15 mouse cellular contexts compared by ENCODE assay signal in the genomic region with DNA sequence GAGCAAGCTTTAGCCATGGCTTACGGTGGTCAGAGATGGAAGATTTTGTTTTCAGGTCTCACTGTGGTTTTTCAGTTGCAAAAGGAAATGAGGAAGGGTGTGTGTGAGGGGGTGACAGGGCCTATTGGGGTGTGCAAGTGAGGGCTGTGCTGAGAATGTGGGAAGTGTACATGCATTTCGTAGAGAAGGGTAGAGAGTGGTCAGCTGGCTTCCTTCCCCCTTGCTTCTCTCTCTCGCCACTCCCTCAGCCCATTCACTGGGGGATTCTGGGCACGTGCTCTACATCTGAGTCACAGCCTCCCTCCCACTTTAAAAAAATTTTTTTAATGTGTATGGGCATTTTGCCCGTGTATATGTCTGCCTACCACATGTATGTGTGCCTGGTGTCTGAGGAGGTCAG. TPM values are rescaled to one million over a fixed set of nuclear protein-coding genes. Genes with fewer than 3 reads are reported as not detected.
DNase-seq lines count a peak whose midpoint lies in the region; ATAC-seq and TF ChIP-seq lines count a peak whose summit lies in the region.
"Had no signal": no experiment of that assay in that cellular context is flagged by ENCODE, and none has a peak within 500 bp of the region (broad histone marks: within the 10 kb centered on the region; RNA-seq: fewer than 3 reads in every experiment).

No protein-coding gene starts in this region.

- H3K4me2 ChIP-seq in lung, embryonic 14.5 days: no peak overlapping the region
- no peak overlapping the region for H3K4me2 ChIP-seq in midbrain, embryonic 14.5 days (ENCODE audit: low read length)
- H3K4me2 ChIP-seq: intestine, embryonic 15.5 days had no signal

- no peaks in the 10 kb centered on the region for H3K79me2 ChIP-seq in MEL (ENCODE audit: control insufficient read depth, insufficient read depth, low read length, poor library complexity)

- 41% methylated on average over 5 of the region's 5 CpGs for WGBS in lung, embryonic 14.5 days
- 74% methylated on average over 5 of the region's 5 CpGs for WGBS in midbrain, embryonic 14.5 days

- H3K36me3 ChIP-seq in lung, embryonic 14.5 days (ENCODE audit: insufficient read depth): no peaks in the 10 kb centered on the region
- H3K36me3 ChIP-seq in MEL (ENCODE audit: control insufficient read depth in 1 of 2, insufficient read depth in 2 of 2, low read length in 2 of 2): peaks cover 0 to 6% of the 10 kb centered on the region in 2 experiments; a peak in 2 of 4 replicates
- H3K36me3 ChIP-seq in midbrain, embryonic 14.5 days (ENCODE audit: control insufficient read depth, insufficient read depth, low read length): 0 out of 2 replicates have a peak, but pooled peaks cover 2% of the 10 kb centered on the region
- H3K36me3 ChIP-seq: intestine, embryonic 15.5 days had no signal

- TF ChIP-seq POLR2A in MEL (IDR thresholded peaks at IDR 0.05; ENCODE audit: control insufficient read depth in 1 of 2, insufficient read depth in 1 of 2, low read depth in 1 of 2, low read length in 2 of 2, poor library complexity in 1 of 2): peak; percentile 31 to 35; a peak in 1 of 4 replicates

- no peaks in the 10 kb centered on the region for H3K4me1 ChIP-seq in lung, embryonic 14.5 days (ENCODE audit: insufficient read depth)
- H3K4me1 ChIP-seq in MEL (ENCODE audit: control insufficient read depth in 1 of 2, insufficient read depth in 2 of 2, low read length in 2 of 2): peaks cover 8 to 10% of the 10 kb centered on the region in 2 experiments
- no peaks in the 10 kb centered on the region for H3K4me1 ChIP-seq in midbrain, embryonic 14.5 days (ENCODE audit: control insufficient read depth, insufficient read depth, low read length)
- H3K4me1 ChIP-seq: intestine, embryonic 15.5 days had no signal

- ATAC-seq in lung, embryonic 14.5 days (ENCODE audit: insufficient read depth): 0 out of 2 replicates have a peak, but pooled peaks have one; percentile 32
- peak; percentile 88 to 91 for ATAC-seq in hematopoietic stem cell, adult 5-6 weeks (replicated peaks in 1 of 2; ENCODE audit: insufficient read depth in 1 of 2, low FRiP score in 2 of 2, low TSS enrichment in 1 of 2, low read depth in 1 of 2, poor library complexity in 2 of 2, severe bottlenecking in 2 of 2)
- peak; percentile 81 for ATAC-seq in neutrophil, adult 5-6 weeks (ENCODE audit: extremely low read depth, insufficient number of reproducible peaks, low FRiP score, poor library complexity, severe bottlenecking)
- no peak for ATAC-seq in CD4-positive, CD25-positive, alpha-beta regulatory T cell, adult 4 months
- no peak for ATAC-seq in midbrain, embryonic 14.5 days (ENCODE audit: low FRiP score, low TSS enrichment)
- ATAC-seq: intestine, embryonic 15.5 days; midbrain, embryonic 16.5 days; Patski had no signal

- no peak for TF ChIP-seq RAD21 in MEL (IDR thresholded peaks at IDR 0.05; ENCODE audit: low read depth, low read length)

- peak; percentile 66 for DNase-seq in lung, embryonic 14.5 days
- no peak for DNase-seq in lung, postnatal 14 days
- DNase-seq in MEL (ENCODE audit: low read depth, low spot score): peak; percentile 80
- no peak for DNase-seq in midbrain, embryonic 14.5 days
- DNase-seq: adrenal gland, postnatal 25 days; cerebellum, postnatal 14 days had no signal

- TF ChIP-seq EP300 in MEL (IDR thresholded peaks at IDR 0.05; ENCODE audit: low read depth in 1 of 2, low read length in 2 of 2): peak; percentile 33 to 64; a peak in 3 of 4 replicates

- no peak overlapping the region for H3K4me3 ChIP-seq in lung, embryonic 14.5 days (ENCODE audit: low read depth, low read length)
- peak overlapping the region in 1 of 2 experiments; percentile 5; a peak in 1 of 4 replicates for H3K4me3 ChIP-seq in MEL (ENCODE audit: control insufficient read depth in 1 of 2, insufficient read depth in 1 of 2, low read depth in 2 of 2, low read length in 2 of 2)
- no peak overlapping the region for H3K4me3 ChIP-seq in midbrain, embryonic 14.5 days (replicated peaks; ENCODE audit: low read depth, low read length)
- H3K4me3 ChIP-seq: erythroblast, embryonic 14.5 days; intestine, embryonic 15.5 days had no signal

- no peak overlapping the region for H3K27ac ChIP-seq in lung, embryonic 14.5 days (ENCODE audit: low read depth)
- peak overlapping the region; percentile 75 for H3K27ac ChIP-seq in MEL (ENCODE audit: control insufficient read depth, low read depth, low read length)
- H3K27ac ChIP-seq in midbrain, embryonic 14.5 days (replicated peaks; ENCODE audit: low read depth, low read length): no peak overlapping the region
- H3K27ac ChIP-seq: intestine, embryonic 15.5 days had no signal

- H3K9ac ChIP-seq in lung, embryonic 14.5 days: no peak overlapping the region
- H3K9ac ChIP-seq in MEL (ENCODE audit: control insufficient read depth, low read depth, low read length, poor library complexity, severe bottlenecking): peak overlapping the region; percentile 40
- no peak overlapping the region for H3K9ac ChIP-seq in midbrain, embryonic 14.5 days (replicated peaks; ENCODE audit: low read length)
- H3K9ac ChIP-seq: intestine, embryonic 15.5 days had no signal

- H3K9me3 ChIP-seq in lung, embryonic 14.5 days (ENCODE audit: low read depth, low read length): no peaks in the 10 kb centered on the region
- H3K9me3 ChIP-seq in MEL (replicated peaks; ENCODE audit: insufficient read depth, low read length): no peaks in the 10 kb centered on the region
- H3K9me3 ChIP-seq in midbrain, embryonic 14.5 days (ENCODE audit: control insufficient read depth, low read length): no peaks in the 10 kb centered on the region
- H3K9me3 ChIP-seq: intestine, embryonic 15.5 days had no signal

- H3K27me3 ChIP-seq in lung, embryonic 14.5 days (ENCODE audit: insufficient read depth, low read length): no peaks in the 10 kb centered on the region
- H3K27me3 ChIP-seq in MEL (ENCODE audit: control insufficient read depth in 1 of 2, insufficient read depth in 2 of 2, low read length in 2 of 2): no peaks in the 10 kb centered on the region
- no peaks in the 10 kb centered on the region for H3K27me3 ChIP-seq in midbrain, embryonic 14.5 days (ENCODE audit: control insufficient read depth, insufficient read depth, low read length)
- H3K27me3 ChIP-seq: intestine, embryonic 15.5 days; Patski had no signal

- no peak for TF ChIP-seq CTCF in lung, embryonic 14.5 days (IDR thresholded peaks at IDR 0.05; ENCODE audit: low read depth)
- TF ChIP-seq CTCF in MEL (IDR thresholded peaks at IDR 0.05 in 2 of 3, conservative IDR thresholded peaks at IDR 0.05 in 1 of 3; ENCODE audit: control insufficient read depth in 1 of 3, insufficient read depth in 1 of 3, low read depth in 2 of 3, low read length in 3 of 3, poor library complexity in 1 of 3, severe bottlenecking in 1 of 3): no peak

RNA-seq across cellular contexts. Expression of a gene that starts 7.7 kb away (rescaled TPM):
- 2.1 and 2.9 TPM in 2 replicates for polyA plus RNA-seq in lung, embryonic 14.5 days (2014; fragmentation: Nextera tagmentation; extraction: Ambion mirVana)
- 0.46 and 0.92 TPM in 2 replicates for total RNA-seq in MEL (2012; rRNA removed)
- polyA plus RNA-seq in MEL (2012; ENCODE audit: insufficient read depth in 1 of 2, insufficient read length in 2 of 2, low read depth in 1 of 2, low replicate concordance in 2 of 2, missing spikeins in 1 of 2): under 1 TPM in 1 of 2 experiments, not detected in 1; 0.79 TPM
- total RNA-seq in hematopoietic stem cell, adult 5-6 weeks (2017): 61.8 and 106 TPM in 2 replicates
- 170 and 179 TPM in 2 replicates for total RNA-seq in neutrophil, adult 5-6 weeks (2017)
- polyA plus RNA-seq in CD4-positive, CD25-positive, alpha-beta regulatory T cell, adult 4 months (2017; shearing (Covaris generic)): 10 to 100 TPM in 1 of 2 experiments, 1 to 10 TPM in 1; 6.2 to 15.8 TPM
- polyA plus RNA-seq in midbrain, embryonic 14.5 days (2014; fragmentation: Nextera tagmentation; extraction: Ambion mirVana): 1.5 and 2.7 TPM in 2 replicates

RNA-seq across cellular contexts. Expression of a gene that starts 26.0 kb away (rescaled TPM):
- polyA plus RNA-seq in lung, embryonic 14.5 days (2014; fragmentation: Nextera tagmentation; extraction: Ambion mirVana): 324 and 338 TPM in 2 replicates
- 268 and 304 TPM in 2 replicates for total RNA-seq in MEL (2012; rRNA removed)
- 100 to 1,000 TPM in 1 of 2 experiments, not detected in 1; 424 TPM for polyA plus RNA-seq in MEL (2012; ENCODE audit: insufficient read depth in 1 of 2, insufficient read length in 2 of 2, low read depth in 1 of 2, low replicate concordance in 2 of 2, missing spikeins in 1 of 2)
- 131 and 189 TPM in 2 replicates for total RNA-seq in hematopoietic stem cell, adult 5-6 weeks (2017)
- total RNA-seq in neutrophil, adult 5-6 weeks (2017): 70.5 and 76.5 TPM in 2 replicates
- 100 to 1,000 TPM; 134 to 185 TPM for polyA plus RNA-seq in CD4-positive, CD25-positive, alpha-beta regulatory T cell, adult 4 months (2017; shearing (Covaris generic))
- 165 and 191 TPM in 2 replicates for polyA plus RNA-seq in midbrain, embryonic 14.5 days (2014; fragmentation: Nextera tagmentation; extraction: Ambion mirVana)

RNA-seq across cellular contexts. Expression of a gene that starts 32.2 kb away (rescaled TPM):
- 557 and 559 TPM in 2 replicates for polyA plus RNA-seq in lung, embryonic 14.5 days (2014; fragmentation: Nextera tagmentation; extraction: Ambion mirVana)
- 451 and 471 TPM in 2 replicates for total RNA-seq in MEL (2012; rRNA removed)
- 100 to 1,000 TPM; 167 to 515 TPM for polyA plus RNA-seq in MEL (2012; ENCODE audit: insufficient read depth in 1 of 2, insufficient read length in 2 of 2, low read depth in 1 of 2, low replicate concordance in 2 of 2, missing spikeins in 1 of 2)
- total RNA-seq in hematopoietic stem cell, adult 5-6 weeks (2017): 180 and 255 TPM in 2 replicates
- 196 and 215 TPM in 2 replicates for total RNA-seq in neutrophil, adult 5-6 weeks (2017)
- polyA plus RNA-seq in CD4-positive, CD25-positive, alpha-beta regulatory T cell, adult 4 months (2017; shearing (Covaris generic)): 10 to 100 TPM; 94.2 to 96.9 TPM
- polyA plus RNA-seq in midbrain, embryonic 14.5 days (2014; fragmentation: Nextera tagmentation; extraction: Ambion mirVana): 357 and 372 TPM in 2 replicates

RNA-seq across cellular contexts. Expression of a gene that starts 47.1 kb away (rescaled TPM):
- polyA plus RNA-seq in lung, embryonic 14.5 days (2014; fragmentation: Nextera tagmentation; extraction: Ambion mirVana): not detected in 2 replicates
- 0.07 TPM in 1 of 2 replicates, not detected in the other for total RNA-seq in MEL (2012; rRNA removed)
- under 1 TPM in 1 of 2 experiments, not detected in 1; 0.21 TPM for polyA plus RNA-seq in MEL (2012; ENCODE audit: insufficient read depth in 1 of 2, insufficient read length in 2 of 2, low read depth in 1 of 2, low replicate concordance in 2 of 2, missing spikeins in 1 of 2)
- total RNA-seq in hematopoietic stem cell, adult 5-6 weeks (2017): not detected in 2 replicates
- not detected in 2 replicates for total RNA-seq in neutrophil, adult 5-6 weeks (2017)
- under 1 TPM in 1 of 2 experiments, not detected in 1; 0.60 TPM for polyA plus RNA-seq in CD4-positive, CD25-positive, alpha-beta regulatory T cell, adult 4 months (2017; shearing (Covaris generic))
- 0.11 and 0.24 TPM in 2 replicates for polyA plus RNA-seq in midbrain, embryonic 14.5 days (2014; fragmentation: Nextera tagmentation; extraction: Ambion mirVana)
- total RNA-seq: adrenal gland, postnatal 25 days had no signal
- polyA plus RNA-seq: erythroblast, embryonic 14.5 days; heart, embryonic 14.5 days; stomach, embryonic 14.5 days had no signal

RNA-seq across cellular contexts. Expression of a gene that starts 54.9 kb away (rescaled TPM):
- polyA plus RNA-seq in lung, embryonic 14.5 days (2014; fragmentation: Nextera tagmentation; extraction: Ambion mirVana): 5.8 and 6.6 TPM in 2 replicates
- 3.5 and 4.4 TPM in 2 replicates for total RNA-seq in MEL (2012; rRNA removed)
- polyA plus RNA-seq in MEL (2012; ENCODE audit: insufficient read depth in 1 of 2, insufficient read length in 2 of 2, low read depth in 1 of 2, low replicate concordance in 2 of 2, missing spikeins in 1 of 2): 1 to 10 TPM in 1 of 2 experiments, not detected in 1; 7.4 TPM
- 18.7 and 19.4 TPM in 2 replicates for total RNA-seq in hematopoietic stem cell, adult 5-6 weeks (2017)
- total RNA-seq in neutrophil, adult 5-6 weeks (2017): 10.4 and 28.0 TPM in 2 replicates
- polyA plus RNA-seq in CD4-positive, CD25-positive, alpha-beta regulatory T cell, adult 4 months (2017; shearing (Covaris generic)): under 1 TPM; 0.52 to 0.54 TPM
- 18.2 and 19.3 TPM in 2 replicates for polyA plus RNA-seq in midbrain, embryonic 14.5 days (2014; fragmentation: Nextera tagmentation; extraction: Ambion mirVana)

Comparison
In these comparisons a context has a peak if more than half of its experiments do, and no peak if none do; other contexts are left out.
1. DNase-seq: peak in lung, embryonic 14.5 days (single experiment) and MEL (single experiment); none in lung, postnatal 14 days (single experiment) and midbrain, embryonic 14.5 days (single experiment).
2. ATAC-seq: peak in lung, embryonic 14.5 days (single experiment), hematopoietic stem cell, adult 5-6 weeks (2 of 2) and neutrophil, adult 5-6 weeks (single experiment); none in CD4-positive, CD25-positive, alpha-beta regulatory T cell, adult 4 months (single experiment) and midbrain, embryonic 14.5 days (single experiment).